In the genomic region with DNA sequence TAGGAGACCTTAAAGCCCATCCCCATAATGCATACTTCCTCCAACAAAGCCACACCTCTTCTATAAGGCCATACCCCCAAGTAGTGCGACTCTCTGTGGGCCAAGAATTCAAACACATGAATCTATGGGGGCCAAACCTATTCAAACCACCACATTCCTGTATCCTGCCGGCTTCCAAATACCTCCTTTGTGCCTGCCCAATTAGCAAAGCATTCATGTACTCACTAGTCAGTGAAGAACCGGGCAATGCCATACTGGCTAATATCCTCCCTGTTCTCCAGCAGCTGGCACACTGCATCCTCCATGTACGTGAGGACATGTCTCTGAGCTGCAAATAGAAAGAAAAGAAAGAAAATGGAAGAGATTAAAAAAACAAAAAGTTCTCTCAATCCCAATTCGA, we compare ENCODE assay signal across 26 mouse cellular contexts. TPM values are rescaled to one million over a fixed set of nuclear protein-coding genes. Genes with fewer than 3 reads are reported as not detected.
DNase-seq lines count a peak whose midpoint lies in the region; ATAC-seq and TF ChIP-seq lines count a peak whose summit lies in the region.
"Had no signal": no experiment of that assay in that cellular context is flagged by ENCODE, and none has a peak within 500 bp of the region (broad histone marks: within the 10 kb centered on the region; RNA-seq: fewer than 3 reads in every experiment).

No protein-coding gene starts in this region.

- H3K27ac ChIP-seq in forebrain, embryonic 14.5 days (ENCODE audit: low read depth, low read length), result no peak overlapping the region
- no peak overlapping the region for H3K27ac ChIP-seq in forebrain, postnatal 0 days (ENCODE audit: low read depth, low read length)
- H3K27ac ChIP-seq: embryonic facial prominence, embryonic 13.5 days; embryonic facial prominence, embryonic 15.5 days; forebrain, embryonic 10.5 days; forebrain, embryonic 12.5 days; forebrain, embryonic 15.5 days had no signal

- no peak overlapping the region for H3K4me3 ChIP-seq in forebrain, embryonic 14.5 days (ENCODE audit: low read depth, low read length)
- H3K4me3 ChIP-seq in forebrain, postnatal 0 days (ENCODE audit: low read depth, low read length), result no peak overlapping the region
- H3K4me3 ChIP-seq: embryonic facial prominence, embryonic 13.5 days; embryonic facial prominence, embryonic 15.5 days; erythroblast, embryonic 14.5 days; forebrain, embryonic 10.5 days; forebrain, embryonic 12.5 days; forebrain, embryonic 15.5 days had no signal

- no peak for TF ChIP-seq CTCF in forebrain, postnatal 0 days (IDR thresholded peaks at IDR 0.05; ENCODE audit: low read depth)
- no peak for TF ChIP-seq CTCF in brain, embryonic 14.5 days (IDR thresholded peaks at IDR 0.05; ENCODE audit: borderline replicate concordance, extremely low read depth, insufficient read depth, insufficient read length)

- H3K4me1 ChIP-seq in forebrain, embryonic 14.5 days (ENCODE audit: control insufficient read depth, insufficient read depth, low read length), result no peaks in the 10 kb centered on the region
- no peaks in the 10 kb centered on the region for H3K4me1 ChIP-seq in forebrain, postnatal 0 days (ENCODE audit: insufficient read depth)
- H3K4me1 ChIP-seq: embryonic facial prominence, embryonic 15.5 days had no signal

- no peaks in the 10 kb centered on the region for H3K36me3 ChIP-seq in forebrain, embryonic 14.5 days (ENCODE audit: control insufficient read depth, insufficient read depth, low read length)
- H3K36me3 ChIP-seq in forebrain, postnatal 0 days (ENCODE audit: insufficient read depth), result peaks cover 11% of the 10 kb centered on the region
- H3K36me3 ChIP-seq: G1E had no signal

- 22% methylated on average over 5 of the region's 5 CpGs for WGBS in forebrain, embryonic 14.5 days
- 32% methylated on average over 5 of the region's 5 CpGs for WGBS in forebrain, postnatal 0 days

- no peak overlapping the region for H3K9ac ChIP-seq in forebrain, embryonic 14.5 days (ENCODE audit: low read length)
- H3K9ac ChIP-seq in forebrain, postnatal 0 days, result no peak overlapping the region
- H3K9ac ChIP-seq: embryonic facial prominence, embryonic 13.5 days; embryonic facial prominence, embryonic 15.5 days; forebrain, embryonic 12.5 days; forebrain, embryonic 15.5 days had no signal

- peak; percentile 16 for DNase-seq in forebrain, embryonic 14.5 days (ENCODE audit: low spot score)
- no peak for DNase-seq in forebrain, postnatal 0 days
- peak; percentile 76 for DNase-seq in Muller cell, postnatal 12 days (ENCODE audit: inconsistent ontology term)
- peak; percentile 55 for DNase-seq in brain, embryonic 14.5 days (ENCODE audit: low read depth)
- no peak for DNase-seq in urinary bladder, adult 18-20 months (ENCODE audit: low spot score in 2 of 2)
- DNase-seq: adrenal gland, adult 8-10 months; adrenal gland, postnatal 14 days; adrenal gland, postnatal 36 days; B cell, adult 2 months; cerebellum, adult 11 months; cerebellum, adult 18-20 months; cerebellum, adult 8-10 months; cerebellum, adult 9-11 months; cerebellum, postnatal 14 days; cerebellum, postnatal 36 days; embryo, embryonic 11 days had no signal

- TF ChIP-seq POLR2A in brain, embryonic 14.5 days (IDR thresholded peaks at IDR 0.05; ENCODE audit: borderline replicate concordance, extremely low read depth, insufficient read depth, insufficient read length, poor library complexity, severe bottlenecking), result no peak

- peak; percentile 29; the same call in 1 of the 2 replicates for ATAC-seq in forebrain, embryonic 14.5 days
- ATAC-seq in forebrain, postnatal 0 days, result no peak
- ATAC-seq: activated CD4-positive, CD25-positive, alpha-beta regulatory T cell, adult 4 months; CD4-positive, CD25-positive, alpha-beta regulatory T cell, adult 4 months; forebrain, embryonic 15.5 days had no signal

- H3K4me2 ChIP-seq in forebrain, embryonic 14.5 days (ENCODE audit: low read length), result no peak overlapping the region
- H3K4me2 ChIP-seq in forebrain, postnatal 0 days (ENCODE audit: low read depth), result no peak overlapping the region
- H3K4me2 ChIP-seq: embryonic facial prominence, embryonic 13.5 days; embryonic facial prominence, embryonic 15.5 days; forebrain, embryonic 12.5 days; forebrain, embryonic 15.5 days had no signal

- no peaks in the 10 kb centered on the region for H3K9me3 ChIP-seq in forebrain, embryonic 14.5 days (replicated peaks; ENCODE audit: control insufficient read depth, low read length)
- H3K9me3 ChIP-seq in forebrain, postnatal 0 days (ENCODE audit: low read length), result no peaks in the 10 kb centered on the region
- H3K9me3 ChIP-seq: embryonic facial prominence, embryonic 13.5 days; embryonic facial prominence, embryonic 15.5 days; forebrain, embryonic 12.5 days; forebrain, embryonic 15.5 days; G1E had no signal

- H3K27me3 ChIP-seq in forebrain, embryonic 14.5 days (replicated peaks; ENCODE audit: control insufficient read depth, insufficient read depth, low read length), result no peaks in the 10 kb centered on the region
- H3K27me3 ChIP-seq in forebrain, postnatal 0 days (ENCODE audit: insufficient read depth, low read length), result no peaks in the 10 kb centered on the region
- H3K27me3 ChIP-seq: CH12.LX; embryonic facial prominence, embryonic 13.5 days; embryonic facial prominence, embryonic 15.5 days; forebrain, embryonic 15.5 days had no signal

RNA-seq across cellular contexts. Expression of gene 1110051M20Rik, which starts 22.9 kb away (rescaled TPM):
- 168 and 170 TPM in 2 replicates for polyA plus RNA-seq in forebrain, embryonic 14.5 days (2014; fragmentation: Nextera tagmentation; extraction: Ambion mirVana)
- 127 and 147 TPM in 2 replicates for total RNA-seq in forebrain, postnatal 0 days (2014; rRNA removed)
- polyA plus RNA-seq in forebrain, postnatal 0 days (2015; fragmentation: Nextera tagmentation; extraction: Ambion mirVana), result 165 and 182 TPM in 2 replicates
- 82.7 and 86.3 TPM in 2 replicates for polyA plus RNA-seq in brain, embryonic 14.5 days (2012; rRNA removed)

RNA-seq across cellular contexts. Expression of gene Lrp4, which starts 35.7 kb away (rescaled TPM):
- 4.7 and 5.1 TPM in 2 replicates for polyA plus RNA-seq in forebrain, embryonic 14.5 days (2014; fragmentation: Nextera tagmentation; extraction: Ambion mirVana)
- total RNA-seq in forebrain, postnatal 0 days (2014; rRNA removed), result 12.0 and 13.7 TPM in 2 replicates
- 2.8 and 4.1 TPM in 2 replicates for polyA plus RNA-seq in forebrain, postnatal 0 days (2015; fragmentation: Nextera tagmentation; extraction: Ambion mirVana)
- 9.0 and 12.4 TPM in 2 replicates for polyA plus RNA-seq in brain, embryonic 14.5 days (2012; rRNA removed)
- polyA plus RNA-seq: erythroblast, embryonic 14.5 days; G1E had no signal

Comparison
In these comparisons a context has a peak if more than half of its experiments do, and no peak if none do; other contexts are left out.
1. DNase-seq: peak in forebrain, embryonic 14.5 days (single experiment), Muller cell, postnatal 12 days (single experiment) and brain, embryonic 14.5 days (single experiment); none in forebrain, postnatal 0 days (single experiment) and urinary bladder, adult 18-20 months (0 of 2).